Mouse (Mus musculus) CH12.LX (cell line): ENCODE results near the gene Anpep.

ENCODE experiments used
- CTCF ChIP-seq, 2 experiments: IDR thresholded peaks in 1 of 2; conservative IDR thresholded peaks in 1 of 2; 2 replicates each; pipeline ENCODE4 v1.5.1; 2011 to 2012; ENCODE audit warnings: low read depth in 2 of 2, low read length in 2 of 2, improper control_type of control experiment in 1 of 2, inconsistent platforms in 1 of 2, mild to moderate bottlenecking in 1 of 2, moderate library complexity in 1 of 2
- EP300 ChIP-seq: IDR thresholded peaks from 2 replicates; pipeline ENCODE4 v1.6.1; 2011; ENCODE audit warnings: low read length, improper control_type of control experiment
- HCFC1 ChIP-seq: IDR thresholded peaks from 2 replicates; pipeline ENCODE4 v1.6.1; 2012; ENCODE audit warnings: low read depth, mild to moderate bottlenecking, inconsistent platforms, low read length, improper control_type of control experiment
- NELFE ChIP-seq: IDR thresholded peaks from 2 replicates; pipeline ENCODE4 v1.6.1; 2011; ENCODE audit warnings: low read depth, low read length, improper control_type of control experiment
- ZMIZ1 ChIP-seq: IDR thresholded peaks from 2 replicates; pipeline ENCODE4 v1.6.1; 2012; ENCODE audit warnings: low read depth, mild to moderate bottlenecking, inconsistent platforms, low read length, improper control_type of control experiment
- ZNF384 ChIP-seq: IDR thresholded peaks from 2 replicates; pipeline ENCODE4 v1.6.1; 2012; ENCODE audit warnings: low read depth, low read length, improper control_type of control experiment, inconsistent platforms

DNA sequence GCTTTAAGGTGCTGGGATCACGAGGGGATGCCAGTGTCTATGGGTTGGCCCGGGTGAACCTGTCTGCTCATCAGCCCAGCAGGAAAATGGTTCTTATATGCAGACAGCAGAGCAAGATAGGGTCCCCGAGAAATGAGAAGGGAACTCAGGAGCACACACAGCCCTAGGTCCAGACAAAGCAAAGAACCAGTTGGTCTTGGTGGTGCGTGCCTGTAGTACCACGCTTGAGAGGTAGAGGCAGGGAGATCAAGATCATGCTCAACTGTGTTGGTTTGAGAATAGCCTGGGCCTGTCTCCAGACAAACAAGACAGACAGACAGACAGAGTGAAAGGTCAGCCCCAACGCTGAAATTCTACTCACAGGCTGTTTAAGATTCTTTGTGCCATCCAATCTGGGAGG lies 61.4 kb downstream of the Anpep start:
- TF ChIP-seq ZNF384 (no peak), CTCF (conservative IDR thresholded peaks at IDR 0.05 in 1 of 2, IDR thresholded peaks at IDR 0.05 in 1 of 2; ENCODE audit: low read depth in 2 of 2, low read length in 2 of 2) (no peak), ZMIZ1 (no peak), NELFE (no peak), EP300 (no peak), HCFC1 (no peak)
